Comparison of ENCODE assay signal across 25 mouse cellular contexts in the genomic region with DNA sequence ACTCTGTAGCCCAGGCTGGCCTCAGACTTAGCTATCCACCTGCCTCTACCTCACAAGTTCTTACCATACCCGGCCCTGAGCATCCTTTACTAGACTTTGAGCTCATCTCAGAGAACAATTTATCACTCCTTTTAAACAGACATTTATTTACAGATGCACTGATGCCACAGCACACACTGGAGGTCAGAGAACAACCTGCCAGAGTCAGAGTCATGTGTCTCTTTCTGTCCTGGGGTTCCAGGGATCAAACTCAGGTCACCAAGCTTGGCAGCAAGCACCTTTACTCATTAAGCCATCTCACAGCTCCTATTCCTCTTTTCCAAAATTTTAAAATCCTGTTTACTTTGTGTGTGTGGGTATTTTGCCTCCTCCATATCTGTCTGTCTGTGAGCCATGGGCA. TPM values are rescaled to one million over a fixed set of nuclear protein-coding genes. Genes with fewer than 3 reads are reported as not detected.
A peak's percentile ranks its signal among the peaks of the same experiment; 100 is the strongest.
DNase-seq lines count a peak whose midpoint lies in the region; ATAC-seq and TF ChIP-seq lines count a peak whose summit lies in the region.
"Had no signal": no experiment of that assay in that cellular context is flagged by ENCODE, and none has a peak within 500 bp of the region (broad histone marks: within the 10 kb centered on the region; RNA-seq: fewer than 3 reads in every experiment).

No protein-coding gene starts in this region.

- H3K27ac ChIP-seq in kidney, adult 2 months (ENCODE audit: insufficient read depth, low read depth, low read length), result no peak overlapping the region
- H3K27ac ChIP-seq in kidney, embryonic 16.5 days (ENCODE audit: low read length), result no peak overlapping the region
- peak overlapping the region; percentile 27; the same call in 1 of the 2 replicates for H3K27ac ChIP-seq in liver, embryonic 12.5 days
- no peak overlapping the region for H3K27ac ChIP-seq in liver, embryonic 11.5 days (ENCODE audit: low read depth, low read length)
- peak overlapping the region; percentile 62 for H3K27ac ChIP-seq in liver, embryonic 15.5 days (replicated peaks)
- H3K27ac ChIP-seq: forebrain, embryonic 10.5 days; forebrain, embryonic 13.5 days; heart, adult 2 months; heart, embryonic 10.5 days; heart, embryonic 13.5 days; hindbrain, embryonic 14.5 days had no signal

- no peak for TF ChIP-seq POLR2A in kidney, adult 2 months (IDR thresholded peaks at IDR 0.05; ENCODE audit: low read depth, low read length)

- peak; percentile 47 for DNase-seq in kidney, adult 2 months
- no peak for DNase-seq in liver, embryonic 11.5 days (ENCODE audit: low spot score)
- no peak for DNase-seq in thymus, postnatal 25 days
- DNase-seq: adrenal gland, postnatal 10 days; adrenal gland, postnatal 36 days; cerebellum, adult 18-20 months; cerebellum, adult 9-10 months; cerebellum, postnatal 14 days; gastrocnemius, postnatal 10 days; gastrocnemius, postnatal 36 days; heart, adult 2 months; heart, postnatal 14 days; heart, postnatal 4 days had no signal

- H3K27me3 ChIP-seq in kidney, adult 2 months (replicated peaks; ENCODE audit: control insufficient read depth, insufficient read depth, low read length), result no peaks in the 10 kb centered on the region
- H3K27me3 ChIP-seq in kidney, embryonic 16.5 days (ENCODE audit: insufficient read depth, low read length), result no peaks in the 10 kb centered on the region
- H3K27me3 ChIP-seq in liver, embryonic 12.5 days (replicated peaks), result 0 out of 2 replicates have a peak, but pooled peaks cover 3% of the 10 kb centered on the region
- no peaks in the 10 kb centered on the region for H3K27me3 ChIP-seq in liver, embryonic 11.5 days (replicated peaks; ENCODE audit: control insufficient read depth, insufficient read depth, low read length)
- H3K27me3 ChIP-seq in liver, embryonic 15.5 days, result no peaks in the 10 kb centered on the region
- H3K27me3 ChIP-seq: CH12.LX; heart, embryonic 13.5 days; Patski had no signal

- no peak overlapping the region for H3K4me2 ChIP-seq in kidney, embryonic 16.5 days (replicated peaks; ENCODE audit: low read depth, low read length)
- H3K4me2 ChIP-seq in liver, embryonic 12.5 days, result no peak overlapping the region
- H3K4me2 ChIP-seq in liver, embryonic 11.5 days, result no peak overlapping the region
- H3K4me2 ChIP-seq in liver, embryonic 15.5 days, result no peak overlapping the region
- H3K4me2 ChIP-seq: forebrain, embryonic 13.5 days; heart, embryonic 13.5 days; hindbrain, embryonic 14.5 days had no signal

- TF ChIP-seq CTCF in kidney, adult 2 months (conservative IDR thresholded peaks at IDR 0.05; ENCODE audit: insufficient read depth, insufficient read length, low read depth, low read length), result no peak

- peaks cover 5% of the 10 kb centered on the region; the same call in 1 of the 2 replicates for H3K4me1 ChIP-seq in kidney, adult 2 months (ENCODE audit: control insufficient read depth, insufficient read depth, low read length)
- H3K4me1 ChIP-seq in kidney, embryonic 16.5 days (ENCODE audit: insufficient read depth, low read length), result peaks cover 16% of the 10 kb centered on the region
- peaks cover 53% of the 10 kb centered on the region for H3K4me1 ChIP-seq in liver, embryonic 12.5 days
- H3K4me1 ChIP-seq in liver, embryonic 11.5 days (replicated peaks; ENCODE audit: control insufficient read depth, insufficient read depth, low read length), result peaks cover 25% of the 10 kb centered on the region
- peaks cover 54% of the 10 kb centered on the region for H3K4me1 ChIP-seq in liver, embryonic 15.5 days (replicated peaks)

- H3K9me3 ChIP-seq in kidney, embryonic 16.5 days (ENCODE audit: low read length), result no peaks in the 10 kb centered on the region
- no peaks in the 10 kb centered on the region for H3K9me3 ChIP-seq in liver, embryonic 12.5 days (replicated peaks)
- no peaks in the 10 kb centered on the region for H3K9me3 ChIP-seq in liver, embryonic 11.5 days (ENCODE audit: control insufficient read depth, low read length)
- no peaks in the 10 kb centered on the region for H3K9me3 ChIP-seq in liver, embryonic 15.5 days (replicated peaks)
- H3K9me3 ChIP-seq: forebrain, embryonic 10.5 days; forebrain, embryonic 13.5 days; G1E; heart, embryonic 10.5 days; heart, embryonic 13.5 days had no signal

- 67% methylated on average over 1 of the region's 1 CpGs for WGBS in kidney, adult 2 months
- 85% methylated on average over 1 of the region's 1 CpGs for WGBS in kidney, embryonic 16.5 days
- WGBS in liver, embryonic 12.5 days (ENCODE audit: insufficient replicate concordance), result 45% methylated on average over 1 of the region's 1 CpGs
- 75% methylated on average over 1 of the region's 1 CpGs for WGBS in liver, embryonic 11.5 days
- WGBS in liver, embryonic 15.5 days (ENCODE audit: insufficient replicate concordance), result 24% methylated on average over 1 of the region's 1 CpGs

- H3K4me3 ChIP-seq in kidney, adult 2 months (ENCODE audit: insufficient read depth, low read depth, low read length), result no peak overlapping the region
- no peak overlapping the region for H3K4me3 ChIP-seq in kidney, embryonic 16.5 days (ENCODE audit: low read length)
- no peak overlapping the region for H3K4me3 ChIP-seq in liver, embryonic 12.5 days
- H3K4me3 ChIP-seq in liver, embryonic 11.5 days (ENCODE audit: low read depth, low read length), result no peak overlapping the region
- H3K4me3 ChIP-seq in liver, embryonic 15.5 days (replicated peaks), result no peak overlapping the region
- H3K4me3 ChIP-seq: forebrain, embryonic 10.5 days; forebrain, embryonic 13.5 days; heart, adult 2 months; heart, embryonic 10.5 days; heart, embryonic 13.5 days had no signal

- no peak for ATAC-seq in kidney, embryonic 16.5 days (ENCODE audit: low FRiP score, low TSS enrichment)
- no peak for ATAC-seq in liver, embryonic 12.5 days
- no peak for ATAC-seq in liver, embryonic 11.5 days (replicated peaks; ENCODE audit: low FRiP score)
- no peak for ATAC-seq in liver, embryonic 15.5 days (ENCODE audit: insufficient read depth)
- ATAC-seq: forebrain, embryonic 13.5 days; forebrain, embryonic 16.5 days; Patski had no signal

- H3K9ac ChIP-seq in kidney, embryonic 16.5 days (replicated peaks; ENCODE audit: low read length), result no peak overlapping the region
- no peak overlapping the region for H3K9ac ChIP-seq in liver, embryonic 12.5 days
- no peak overlapping the region for H3K9ac ChIP-seq in liver, embryonic 11.5 days (ENCODE audit: low read depth, low read length)
- H3K9ac ChIP-seq in liver, embryonic 15.5 days, result no peak overlapping the region
- H3K9ac ChIP-seq: forebrain, embryonic 13.5 days; heart, embryonic 13.5 days; hindbrain, embryonic 14.5 days had no signal

- H3K36me3 ChIP-seq in kidney, adult 2 months (ENCODE audit: control insufficient read depth, insufficient read depth, low read length), result no peaks in the 10 kb centered on the region
- H3K36me3 ChIP-seq in kidney, embryonic 16.5 days (ENCODE audit: insufficient read depth, low read length), result no peaks in the 10 kb centered on the region
- H3K36me3 ChIP-seq in liver, embryonic 12.5 days, result peaks cover 5% of the 10 kb centered on the region
- H3K36me3 ChIP-seq in liver, embryonic 11.5 days (ENCODE audit: control insufficient read depth, insufficient read depth, low read length), result peaks cover 2% of the 10 kb centered on the region; the same call in 1 of the 2 replicates
- H3K36me3 ChIP-seq in liver, embryonic 15.5 days (replicated peaks), result 0 out of 2 replicates have a peak, but pooled peaks cover 4% of the 10 kb centered on the region
- H3K36me3 ChIP-seq: heart, embryonic 10.5 days had no signal

RNA-seq across cellular contexts. Expression of a gene that starts 2.8 kb away (rescaled TPM):
- 40.4 and 51.0 TPM in 2 replicates for polyA plus RNA-seq in kidney, adult 2 months (2012; rRNA removed)
- 210 and 218 TPM in 2 replicates for polyA plus RNA-seq in kidney, embryonic 16.5 days (2015; fragmentation: Nextera tagmentation; extraction: Ambion mirVana)
- 162 and 163 TPM in 2 replicates for polyA plus RNA-seq in liver, embryonic 12.5 days (2016; fragmentation: Nextera tagmentation; extraction: Ambion mirVana)
- polyA plus RNA-seq in liver, embryonic 11.5 days (2014; fragmentation: Nextera tagmentation; extraction: Ambion mirVana), result 199 and 207 TPM in 2 replicates
- polyA plus RNA-seq in liver, embryonic 15.5 days (2015; fragmentation: Nextera tagmentation; extraction: Ambion mirVana), result 79.2 and 82.0 TPM in 2 replicates

RNA-seq across cellular contexts. Expression of a gene that starts 42.1 kb away (rescaled TPM):
- 5.0 and 5.5 TPM in 2 replicates for polyA plus RNA-seq in kidney, adult 2 months (2012; rRNA removed)
- 9.1 and 10.5 TPM in 2 replicates for polyA plus RNA-seq in kidney, embryonic 16.5 days (2015; fragmentation: Nextera tagmentation; extraction: Ambion mirVana)
- polyA plus RNA-seq in liver, embryonic 12.5 days (2016; fragmentation: Nextera tagmentation; extraction: Ambion mirVana), result 1.3 and 1.6 TPM in 2 replicates
- polyA plus RNA-seq in liver, embryonic 11.5 days (2014; fragmentation: Nextera tagmentation; extraction: Ambion mirVana), result 2.3 TPM in 2 replicates
- polyA plus RNA-seq in liver, embryonic 15.5 days (2015; fragmentation: Nextera tagmentation; extraction: Ambion mirVana), result 1.4 and 1.6 TPM in 2 replicates

RNA-seq across cellular contexts. Expression of a gene that starts 50.8 kb away (rescaled TPM):
- 28.3 and 30.3 TPM in 2 replicates for polyA plus RNA-seq in kidney, adult 2 months (2012; rRNA removed)
- polyA plus RNA-seq in kidney, embryonic 16.5 days (2015; fragmentation: Nextera tagmentation; extraction: Ambion mirVana), result 31.5 and 32.2 TPM in 2 replicates
- 20.9 and 23.3 TPM in 2 replicates for polyA plus RNA-seq in liver, embryonic 12.5 days (2016; fragmentation: Nextera tagmentation; extraction: Ambion mirVana)
- polyA plus RNA-seq in liver, embryonic 11.5 days (2014; fragmentation: Nextera tagmentation; extraction: Ambion mirVana), result 26.5 and 28.9 TPM in 2 replicates
- 6.7 and 7.7 TPM in 2 replicates for polyA plus RNA-seq in liver, embryonic 15.5 days (2015; fragmentation: Nextera tagmentation; extraction: Ambion mirVana)

RNA-seq across cellular contexts. Expression of a gene that starts 56.7 kb away (rescaled TPM):
- 57.7 and 75.5 TPM in 2 replicates for polyA plus RNA-seq in kidney, adult 2 months (2012; rRNA removed)
- 113 and 120 TPM in 2 replicates for polyA plus RNA-seq in kidney, embryonic 16.5 days (2015; fragmentation: Nextera tagmentation; extraction: Ambion mirVana)
- 43.7 and 44.0 TPM in 2 replicates for polyA plus RNA-seq in liver, embryonic 12.5 days (2016; fragmentation: Nextera tagmentation; extraction: Ambion mirVana)
- 20.6 and 26.8 TPM in 2 replicates for polyA plus RNA-seq in liver, embryonic 11.5 days (2014; fragmentation: Nextera tagmentation; extraction: Ambion mirVana)
- 32.1 and 32.6 TPM in 2 replicates for polyA plus RNA-seq in liver, embryonic 15.5 days (2015; fragmentation: Nextera tagmentation; extraction: Ambion mirVana)

RNA-seq across cellular contexts. Expression of a gene that starts 57.8 kb away (rescaled TPM):
- 68.8 and 101 TPM in 2 replicates for polyA plus RNA-seq in kidney, adult 2 months (2012; rRNA removed)
- polyA plus RNA-seq in kidney, embryonic 16.5 days (2015; fragmentation: Nextera tagmentation; extraction: Ambion mirVana), result 99.9 and 103 TPM in 2 replicates
- 19.3 and 19.5 TPM in 2 replicates for polyA plus RNA-seq in liver, embryonic 12.5 days (2016; fragmentation: Nextera tagmentation; extraction: Ambion mirVana)
- 25.3 and 28.1 TPM in 2 replicates for polyA plus RNA-seq in liver, embryonic 11.5 days (2014; fragmentation: Nextera tagmentation; extraction: Ambion mirVana)
- polyA plus RNA-seq in liver, embryonic 15.5 days (2015; fragmentation: Nextera tagmentation; extraction: Ambion mirVana), result 12.5 and 14.0 TPM in 2 replicates

Comparison
In these comparisons a context has a peak if more than half of its experiments do, and no peak if none do; other contexts are left out.
1. H3K27ac ChIP-seq: peak in liver, embryonic 12.5 days (single experiment) and liver, embryonic 15.5 days (single experiment); none in kidney, adult 2 months (single experiment), kidney, embryonic 16.5 days (single experiment) and liver, embryonic 11.5 days (single experiment).